Mouse (Mus musculus) erythroblast, embryonic 14.5 days (primary cell): ENCODE results near the gene Uchl4.

Experiments used
- GATA1 ChIP-seq: IDR thresholded peaks from 2 replicates; pipeline ENCODE4 v1.6.1; 2012; ENCODE audit warnings: low read length, inconsistent platforms, mixed read lengths
- TAL1 ChIP-seq: IDR thresholded peaks from 3 replicates; pipeline ENCODE4 v1.6.1; 2012; ENCODE audit warnings: low read length, inconsistent platforms, mixed read lengths

- TF ChIP-seq GATA1 (no peak), TAL1 (no peak)
These were observed 37.6 kb downstream of the Uchl4 start for GRCm38 (mm10) chr9:64272611-64273010.
